Comparison of ENCODE assay signal across 18 mouse cellular contexts in the genomic region with DNA sequence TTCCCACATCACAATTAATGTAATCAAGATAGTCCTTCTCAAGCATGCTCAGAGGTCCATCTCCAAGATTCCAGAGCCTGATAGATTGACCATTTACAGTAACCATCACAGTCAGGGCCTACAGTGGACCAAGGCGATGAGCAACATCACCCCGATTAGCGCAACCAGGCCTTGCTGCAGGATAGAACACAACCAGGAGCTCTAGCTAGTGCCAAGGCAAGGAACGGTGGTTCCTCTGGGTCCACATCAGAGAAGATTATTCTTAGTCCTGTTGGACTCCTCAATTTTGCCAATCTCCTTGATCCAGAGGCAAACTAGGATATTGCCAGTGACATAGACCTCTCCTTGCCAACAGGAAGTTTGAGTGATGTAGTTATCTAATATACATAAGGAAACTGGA. TPM values are rescaled to one million over a fixed set of nuclear protein-coding genes. Genes with fewer than 3 reads are reported as not detected.
A peak's percentile ranks its signal among the peaks of the same experiment; 100 is the strongest.
DNase-seq lines count a peak whose midpoint lies in the region; ATAC-seq lines count a peak whose summit lies in the region.
"Had no signal": no experiment of that assay in that cellular context is flagged by ENCODE, and none has a peak within 500 bp of the region (broad histone marks: within the 10 kb centered on the region; RNA-seq: fewer than 3 reads in every experiment).

No protein-coding gene starts in this region.

- H3K9ac ChIP-seq in heart, embryonic 11.5 days (ENCODE audit: low read depth, low read length): no peak overlapping the region

- no peak overlapping the region for H3K4me3 ChIP-seq in heart, embryonic 11.5 days (ENCODE audit: low read depth, low read length)

- DNase-seq in heart, adult 11 months: peak; percentile 81
- DNase-seq: adrenal gland, adult 2 months; adrenal gland, adult 8-10 months; adrenal gland, postnatal 10 days; adrenal gland, postnatal 14 days; adrenal gland, postnatal 25 days; adrenal gland, postnatal 36 days; B cell, adult 2 months; cerebellum, adult 11 months; cerebellum, adult 11-12 months; cerebellum, adult 18-20 months; cerebellum, adult 2 months had no signal

- H3K4me2 ChIP-seq in heart, embryonic 11.5 days: no peak overlapping the region

- ATAC-seq in heart, embryonic 11.5 days (replicated peaks; ENCODE audit: insufficient number of reproducible peaks, low FRiP score, low TSS enrichment): no peak
- ATAC-seq: activated CD4-positive, CD25-positive, alpha-beta regulatory T cell, adult 4 months; CD4-positive, CD25-positive, alpha-beta regulatory T cell, adult 4 months; Patski had no signal

- H3K36me3 ChIP-seq in heart, embryonic 11.5 days (ENCODE audit: control insufficient read depth, insufficient read depth, low read length): no peaks in the 10 kb centered on the region
- H3K36me3 ChIP-seq: G1E had no signal

- no peaks in the 10 kb centered on the region for H3K27me3 ChIP-seq in heart, embryonic 11.5 days (ENCODE audit: control insufficient read depth, insufficient read depth, low read length)
- H3K27me3 ChIP-seq: CH12.LX, Patski had no signal

- H3K9me3 ChIP-seq in heart, embryonic 11.5 days (replicated peaks; ENCODE audit: control insufficient read depth, low read length): no peaks in the 10 kb centered on the region
- H3K9me3 ChIP-seq: G1E had no signal

- no peaks in the 10 kb centered on the region for H3K4me1 ChIP-seq in heart, embryonic 11.5 days (ENCODE audit: control insufficient read depth, insufficient read depth, low read length)

- WGBS in heart, embryonic 11.5 days (ENCODE audit: insufficient replicate concordance): 91% methylated on average over 4 of the region's 4 CpGs

- H3K27ac ChIP-seq in heart, embryonic 11.5 days (ENCODE audit: low read depth, low read length): no peak overlapping the region

RNA-seq across cellular contexts. Expression of a gene that starts 6.8 kb away (rescaled TPM):
- polyA plus RNA-seq in heart, embryonic 11.5 days (2014; fragmentation: Nextera tagmentation; extraction: Ambion mirVana): 23.8 and 25.8 TPM in 2 replicates
